Mouse (Mus musculus) urinary bladder, adult 18-20 months (tissue): ENCODE measurements at regions not wholly inside any gene's neighbourhood (a gene's known extent, or its start where the extent isn't known, plus 50 kb on each side); places are given as distances from the start of the nearest gene placed in this dataset.

Experiments used
- DNase-seq, 2 experiments: peaks; one replicate each; pipeline ENCODE4 v3.0.0; 2022; ENCODE audit warnings: low spot score in 2 of 2, mixed read lengths in 2 of 2

GRCm38 (mm10) chr9:72217296-72218028 lies 57.2 kb upstream of the Zfp280d start:
- DNase-seq, result no peak

GRCm38 (mm10) chr9:72218736-72219135 lies 55.9 kb upstream of the Zfp280d start:
- DNase-seq, result no peak

- DNase-seq, result no peak
These were observed 54.8 kb upstream of the Zfp280d start for GRCm38 (mm10) chr9:72219892-72220291.

GRCm38 (mm10) chr9:72221333-72221732 lies 53.3 kb upstream of the Zfp280d start:
- DNase-seq, result no peak
